Mouse (Mus musculus): Measurements from ENCODE around the gene Nfkb2.

DNA sequence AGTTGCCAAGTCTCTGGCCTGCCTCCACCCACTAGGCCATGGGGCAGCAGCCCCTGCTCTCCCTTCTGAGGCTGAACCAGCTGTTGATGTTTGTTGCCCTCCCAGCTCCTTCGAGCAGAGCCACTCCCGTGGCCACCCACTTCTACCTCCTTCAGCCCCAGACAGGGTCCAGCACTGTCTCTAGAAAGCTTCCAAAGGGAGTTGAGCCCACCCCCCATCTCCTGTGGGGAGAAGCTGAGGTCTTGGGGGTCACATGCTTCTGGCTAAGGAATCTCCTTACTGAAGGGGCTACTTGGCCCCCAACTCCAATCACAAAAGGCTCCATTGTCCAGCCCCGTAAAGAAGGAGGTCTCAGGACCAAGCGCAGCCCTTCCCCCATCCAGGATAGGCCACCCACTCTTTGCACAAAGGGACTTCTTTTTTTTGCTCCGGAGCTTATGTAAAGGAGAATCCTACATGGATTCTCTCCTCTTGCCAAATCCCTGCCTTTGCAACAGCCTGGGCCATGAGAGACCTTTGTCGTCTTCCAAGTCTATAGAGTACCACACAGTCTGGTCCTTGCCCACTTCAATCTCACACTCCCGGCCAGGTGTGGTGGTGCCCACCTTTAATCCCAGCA lies 28.7 kb downstream of the Nfkb2 start:
- no peak for TF ChIP-seq CTCF (IDR thresholded peaks at IDR 0.05; ENCODE audit: insufficient read depth, low read depth, low read length)
- no peak for TF ChIP-seq POLR2A (IDR thresholded peaks at IDR 0.05; ENCODE audit: insufficient read depth, low read depth, low read length)

Data from olfactory bulb, adult 2 months (tissue).